Mouse (Mus musculus): ENCODE data around the gene Cdk14.

DNA sequence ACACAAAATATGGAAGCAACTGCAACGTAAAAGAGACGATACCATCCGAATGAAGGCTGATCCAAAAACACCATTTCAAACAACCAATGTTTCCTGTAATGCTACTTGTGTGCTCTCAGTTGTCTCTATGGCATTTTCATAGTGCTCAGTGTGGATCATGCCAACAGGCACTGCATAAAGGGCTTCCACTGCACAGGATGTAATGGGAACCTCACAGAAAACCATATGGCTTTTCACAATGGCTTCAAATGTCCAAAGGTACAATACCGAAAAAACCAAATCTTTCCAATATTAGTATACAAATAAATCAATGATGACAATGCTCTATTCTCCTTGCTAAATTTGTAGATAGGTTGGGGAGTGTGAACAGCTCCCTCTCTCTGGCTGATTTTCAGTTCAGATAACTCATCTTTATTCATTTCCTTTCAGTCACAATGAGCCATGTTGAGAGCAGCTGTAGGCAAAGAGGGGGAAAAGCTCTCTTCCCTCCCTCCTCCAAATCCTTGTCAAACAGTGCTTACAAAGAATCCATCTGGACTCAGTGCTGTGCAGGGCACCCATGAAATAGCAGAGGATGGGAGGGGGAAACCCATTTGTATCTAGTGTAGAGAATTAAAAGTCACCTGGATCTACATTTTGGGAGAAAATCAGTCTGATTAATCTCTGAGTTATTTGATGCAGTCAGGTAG, 568.7 kb downstream of the Cdk14 start:
- TF ChIP-seq CTCF (conservative IDR thresholded peaks at IDR 0.05; ENCODE audit: insufficient read depth, insufficient read length, low read depth, low read length) (no peak), POLR2A (IDR thresholded peaks at IDR 0.05; ENCODE audit: low read depth, low read length) (no peak)

Measured in kidney, adult 2 months (tissue).